Mouse (Mus musculus) forebrain, embryonic 11.5 days (tissue): ENCODE measurements around the gene Bhlhe23. TPM values are rescaled to one million over a fixed set of nuclear protein-coding genes. Genes with fewer than 3 reads are reported as not detected.

Source experiments
- ATAC-seq: fragments of 200-750 bp; cut with Nextera tagmentation; replicated peaks from 2 replicates; pipeline ENCODE4 v1.8.0; 2017; ENCODE audit warnings: moderate TSS enrichment; ENCODE audit not compliant: low FRiP score
- DNase-seq: peaks from one replicate; pipeline ENCODE4 v3.0.0-alpha.2; 2017; ENCODE audit warnings: low spot score
- H3K27ac ChIP-seq: fragments of 300-500 bp; sonication (generic); 2 replicates; pipeline ENCODE4 v1.5.1; 2014; ENCODE audit warnings: low read depth, low read length
- H3K27me3 ChIP-seq: fragments of 300-500 bp; sonication (generic); 2 replicates; pipeline ENCODE4 v1.6.1; 2014; ENCODE audit warnings: mild to moderate bottlenecking, low read length, mixed read lengths; ENCODE audit not compliant: control insufficient read depth, insufficient read depth
- H3K36me3 ChIP-seq: fragments of 300-500 bp; sonication (generic); 2 replicates; pipeline ENCODE4 v1.6.1; 2014; ENCODE audit warnings: mild to moderate bottlenecking, low read length, moderate library complexity, mixed read lengths; ENCODE audit not compliant: control insufficient read depth, insufficient read depth
- H3K4me1 ChIP-seq: fragments of 300-500 bp; sonication (generic); replicated peaks from 2 replicates; pipeline ENCODE4 v1.6.1; 2014; ENCODE audit warnings: low read length, mixed read lengths; ENCODE audit not compliant: control insufficient read depth, insufficient read depth
- H3K4me2 ChIP-seq: fragments of 300-500 bp; sonication (generic); 2 replicates; pipeline ENCODE4 v1.6.1; 2014; ENCODE audit warnings: low read depth, mild to moderate bottlenecking, low read length, moderate library complexity, mixed read lengths; ENCODE audit not compliant: severe bottlenecking
- H3K4me3 ChIP-seq: fragments of 300-500 bp; sonication (generic); 2 replicates; pipeline ENCODE4 v1.5.1; 2014; ENCODE audit warnings: low read depth, low read length
- H3K9ac ChIP-seq: fragments of 300-500 bp; sonication (generic); 2 replicates; pipeline ENCODE4 v1.6.1; 2014; ENCODE audit warnings: low read length
- H3K9me3 ChIP-seq: fragments of 300-500 bp; sonication (generic); 2 replicates; pipeline ENCODE4 v1.6.1; 2016; ENCODE audit warnings: low read length, mixed read lengths; ENCODE audit not compliant: control insufficient read depth
- WGBS: fragments of 180-500 bp; shearing (Covaris S2); extraction: QIAGEN DNeasy Blood & Tissue Kit; methylation state at CpG from one replicate; pipeline ENCODE4 v1.1.7; 2014; 5-methylcytosine and 5-hydroxymethylcytosine counted together
- polyA plus RNA-seq: library from polyadenylated mRNA; unstranded; fragments of >200 nt; fragmentation: Nextera tagmentation; extraction: Ambion mirVana; gene quantifications from 2 replicates; pipeline ENCODE4 v1.2.1, GENCODE M21; 2014

Bhlhe23 gene
- polyA plus RNA-seq, 1 experiment from 2014 or later: 0.87 TPM

DNA sequence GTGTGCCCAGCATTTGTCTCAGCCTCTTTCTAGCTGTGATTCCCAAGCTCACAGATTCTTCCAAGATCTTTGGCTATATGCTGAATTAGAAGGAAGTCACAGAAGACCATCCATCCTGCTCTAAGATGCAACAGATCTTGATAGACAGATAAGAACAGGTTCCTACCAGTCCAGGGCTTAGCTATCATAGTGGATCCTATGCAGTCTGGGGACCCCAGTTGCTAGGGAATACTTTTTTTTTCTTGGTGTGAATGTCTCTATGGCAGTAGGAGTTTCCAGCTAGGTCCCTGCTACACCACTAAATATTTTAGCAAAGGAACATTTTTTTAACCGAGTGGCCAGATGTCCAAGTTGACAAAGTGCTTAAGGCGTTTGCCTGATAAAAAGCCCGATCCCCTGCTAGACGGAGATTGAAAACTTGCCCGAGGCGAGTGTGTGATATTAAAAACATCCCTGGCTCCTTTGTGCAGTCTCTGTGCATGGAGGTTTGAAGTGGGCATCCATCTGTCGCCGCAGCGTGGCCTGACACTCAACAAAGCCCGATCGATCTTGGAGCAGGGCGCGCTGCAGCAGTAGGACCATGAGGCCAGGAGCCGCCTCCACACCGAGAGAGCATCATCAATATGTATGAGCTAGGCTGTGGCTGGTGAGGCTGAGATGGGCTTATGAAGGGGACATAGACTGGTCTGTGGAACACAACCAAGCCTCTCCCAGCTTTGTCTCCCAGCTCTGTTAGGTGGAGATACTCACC, 18.0 kb downstream of the Bhlhe23 start:
- 55% methylated on average over 15 of the region's 15 CpGs for WGBS
- DNase-seq (no peak), ATAC-seq (peak; percentile 51; the same call in 1 of the 2 replicates)

DNA sequence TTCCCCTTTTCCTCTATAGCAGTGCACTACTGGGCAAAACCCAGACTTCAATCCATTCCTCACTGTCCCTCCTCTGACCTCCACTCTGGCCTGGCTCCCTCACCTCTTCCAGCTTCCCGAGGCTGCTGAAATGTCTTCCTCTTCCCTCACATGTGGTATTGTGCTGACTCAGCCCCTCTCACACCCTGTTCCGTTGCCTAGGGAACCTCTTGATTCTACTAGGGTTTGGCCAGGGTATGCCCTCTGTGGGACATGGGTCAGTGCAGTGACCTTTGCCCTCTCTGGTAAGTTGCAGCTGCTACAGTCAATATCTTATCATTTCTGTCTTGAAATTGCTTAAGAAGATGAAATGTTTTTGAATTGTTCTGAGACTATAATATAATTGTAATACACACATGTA, 19.9 kb downstream of the Bhlhe23 start:
- DNase-seq: no peak
- WGBS: 46% methylated on average over 2 of the region's 2 CpGs
- H3K27ac ChIP-seq: no peak overlapping the region

More for the DNA sequence above, 18.0 kb downstream of the Bhlhe23 start:
- H3K4me3 ChIP-seq: no peak overlapping the region
- H3K27me3 ChIP-seq: no peaks in the 10 kb centered on the region
- no peak overlapping the region for H3K9ac ChIP-seq
- no peaks in the 10 kb centered on the region for H3K9me3 ChIP-seq
- no peak overlapping the region for H3K27ac ChIP-seq
- no peaks in the 10 kb centered on the region for H3K36me3 ChIP-seq
- no peak overlapping the region for H3K4me2 ChIP-seq
- no peaks in the 10 kb centered on the region for H3K4me1 ChIP-seq

DNA sequence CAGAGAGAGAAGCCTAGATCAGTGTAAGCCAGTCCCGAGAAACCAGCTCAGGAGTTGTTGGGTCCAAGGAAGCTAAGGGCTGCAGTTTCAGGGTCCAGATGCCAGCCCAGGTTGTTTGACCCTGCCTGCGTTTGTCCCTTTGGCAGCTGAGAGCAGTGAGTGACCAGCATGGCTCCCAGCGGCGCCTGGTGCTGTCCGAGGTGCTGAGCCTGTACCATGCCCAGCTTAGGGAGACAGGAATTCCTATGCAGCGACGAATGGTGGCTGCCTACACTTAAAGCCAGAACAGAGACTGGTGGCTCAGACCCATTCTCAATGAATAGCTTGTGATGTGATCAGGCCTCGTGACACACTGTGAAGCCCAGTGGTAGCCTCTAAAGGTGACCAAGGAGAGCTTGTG, 20.8 kb downstream of the Bhlhe23 start:
- WGBS: 4% methylated on average over 8 of the region's 8 CpGs
- H3K4me3 ChIP-seq: no peak overlapping the region

More for the DNA sequence above, 19.9 kb downstream of the Bhlhe23 start:
- ATAC-seq: no peak
- no peaks in the 10 kb centered on the region for H3K4me1 ChIP-seq
- H3K36me3 ChIP-seq: no peaks in the 10 kb centered on the region
- H3K9me3 ChIP-seq: no peaks in the 10 kb centered on the region
- no peaks in the 10 kb centered on the region for H3K27me3 ChIP-seq
- no peak overlapping the region for H3K4me3 ChIP-seq
- no peak overlapping the region for H3K4me2 ChIP-seq
- H3K9ac ChIP-seq: no peak overlapping the region

GRCm38 (mm10) chr2:180754976-180755688, 21.6 kb downstream of the Bhlhe23 start:
- H3K9ac ChIP-seq: no peak overlapping the region
- DNase-seq (no peak), ATAC-seq (no peak)
- H3K9me3 ChIP-seq: no peaks in the 10 kb centered on the region
- H3K27ac ChIP-seq: no peak overlapping the region
- H3K36me3 ChIP-seq: no peaks in the 10 kb centered on the region
- 72% methylated on average over 5 of the region's 5 CpGs for WGBS
- no peak overlapping the region for H3K4me2 ChIP-seq
- no peaks in the 10 kb centered on the region for H3K27me3 ChIP-seq
- H3K4me3 ChIP-seq: no peak overlapping the region
- H3K4me1 ChIP-seq: no peaks in the 10 kb centered on the region

More for the DNA sequence above, 20.8 kb downstream of the Bhlhe23 start:
- ATAC-seq (no peak), DNase-seq (peak; percentile 84)
- H3K27me3 ChIP-seq: no peaks in the 10 kb centered on the region
- H3K36me3 ChIP-seq: no peaks in the 10 kb centered on the region
- no peaks in the 10 kb centered on the region for H3K9me3 ChIP-seq
- no peak overlapping the region for H3K9ac ChIP-seq
- no peak overlapping the region for H3K4me2 ChIP-seq
- no peaks in the 10 kb centered on the region for H3K4me1 ChIP-seq
- no peak overlapping the region for H3K27ac ChIP-seq

- WGBS: 60% methylated on average over 5 of the region's 5 CpGs
- no peak for DNase-seq
- ATAC-seq: no peak
Observed at GRCm38 (mm10) chr2:180748904-180749303, 27.8 kb downstream of the Bhlhe23 start.

DNA sequence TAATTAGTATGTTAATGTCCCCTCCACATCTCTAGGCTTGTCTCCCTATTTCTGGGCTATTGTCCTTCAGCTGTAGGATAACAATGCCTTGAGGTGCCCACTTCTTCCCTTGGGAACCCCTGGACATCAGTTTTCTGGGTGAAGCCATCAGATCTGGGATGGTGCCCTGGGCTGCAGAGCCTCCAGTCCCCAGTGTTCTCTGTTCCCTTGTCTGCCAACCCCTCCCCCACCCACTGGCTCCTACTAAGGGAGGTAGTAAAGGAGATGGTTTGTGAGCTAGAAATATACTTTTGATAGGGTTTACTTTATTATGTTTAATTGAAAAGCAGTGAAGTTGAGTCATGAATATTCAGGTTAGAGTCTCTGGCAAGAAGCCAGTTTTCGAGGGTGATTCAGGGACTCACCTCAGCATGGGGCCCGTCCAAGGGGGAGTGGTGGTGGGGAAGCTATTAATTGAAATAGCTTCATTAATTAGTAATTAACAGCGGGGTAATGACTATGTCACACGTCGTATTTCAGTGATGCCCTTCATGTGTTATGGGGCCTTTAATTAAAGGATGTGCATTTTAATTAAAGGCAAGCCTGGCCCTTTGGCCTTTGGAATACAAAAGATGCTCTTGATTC, 30.0 kb downstream of the Bhlhe23 start:
- ATAC-seq: no peak
- H3K9me3 ChIP-seq: no peaks in the 10 kb centered on the region
- H3K4me3 ChIP-seq: no peak overlapping the region
- no peaks in the 10 kb centered on the region for H3K36me3 ChIP-seq
- H3K27me3 ChIP-seq: no peaks in the 10 kb centered on the region
- no peak overlapping the region for H3K27ac ChIP-seq
- H3K9ac ChIP-seq: no peak overlapping the region
- H3K4me2 ChIP-seq: no peak overlapping the region
- no peaks in the 10 kb centered on the region for H3K4me1 ChIP-seq
- WGBS: 27% methylated on average over 5 of the region's 5 CpGs
- no peak for DNase-seq

More at GRCm38 (mm10) chr2:180748904-180749303, 27.8 kb downstream of the Bhlhe23 start:
- Histone ChIP-seq H3K27me3 (no peaks in the 10 kb centered on the region), H3K4me1 (no peaks in the 10 kb centered on the region), H3K9ac (no peak overlapping the region), H3K36me3 (no peaks in the 10 kb centered on the region), H3K27ac (no peak overlapping the region), H3K4me3 (no peak overlapping the region), H3K9me3 (no peaks in the 10 kb centered on the region), H3K4me2 (no peak overlapping the region)

DNA sequence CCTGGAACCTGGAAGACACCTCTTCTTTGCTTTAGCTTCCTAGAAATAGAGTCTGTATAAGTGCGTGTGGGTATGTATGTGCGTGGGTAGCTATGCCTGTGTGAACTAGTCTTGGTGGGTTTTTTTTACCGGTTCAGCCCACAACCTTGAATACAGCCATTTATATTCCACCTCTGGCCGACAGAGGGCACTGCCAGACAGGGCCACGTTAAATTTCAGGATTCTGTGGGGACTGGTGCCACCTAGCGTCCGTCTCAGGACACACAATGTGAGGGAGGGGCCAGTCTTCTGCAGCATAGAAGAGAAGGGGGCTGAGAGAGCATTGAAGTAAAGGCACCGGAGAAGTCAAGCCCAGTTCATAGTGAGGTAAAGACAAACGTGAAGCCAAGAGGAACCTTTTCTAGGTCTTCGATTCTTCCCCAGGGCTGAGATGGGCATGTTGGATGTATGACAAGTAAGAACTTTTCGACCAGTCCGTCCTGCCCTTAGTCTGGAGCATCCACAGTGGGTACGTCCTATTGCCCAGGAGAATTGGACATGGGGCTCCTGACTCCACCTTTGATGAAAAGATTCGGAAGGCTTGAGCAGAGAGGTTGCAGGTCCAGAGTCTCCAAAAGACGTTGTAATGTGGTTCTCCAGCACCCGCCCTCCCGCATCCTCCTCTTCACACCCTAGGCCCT, 31.3 kb downstream of the Bhlhe23 start:
- WGBS: 39% methylated on average over 17 of the region's 17 CpGs
- no peaks in the 10 kb centered on the region for H3K36me3 ChIP-seq
- no peaks in the 10 kb centered on the region for H3K27me3 ChIP-seq
- no peaks in the 10 kb centered on the region for H3K9me3 ChIP-seq
- no peak overlapping the region for H3K4me2 ChIP-seq
- peak; percentile 72 for ATAC-seq
- H3K4me3 ChIP-seq: no peak overlapping the region
- H3K27ac ChIP-seq: no peak overlapping the region
- H3K4me1 ChIP-seq: no peaks in the 10 kb centered on the region
- peak; percentile 90 for DNase-seq
- H3K9ac ChIP-seq: no peak overlapping the region

- H3K4me1 ChIP-seq: no peaks in the 10 kb centered on the region
- 90% methylated on average over 2 of the region's 2 CpGs for WGBS
- no peak overlapping the region for H3K4me2 ChIP-seq
- DNase-seq (no peak), ATAC-seq (no peak)
- no peak overlapping the region for H3K9ac ChIP-seq
- no peak overlapping the region for H3K27ac ChIP-seq
- H3K4me3 ChIP-seq: no peak overlapping the region
- no peaks in the 10 kb centered on the region for H3K27me3 ChIP-seq
- H3K36me3 ChIP-seq: no peaks in the 10 kb centered on the region
- no peaks in the 10 kb centered on the region for H3K9me3 ChIP-seq
Observed at GRCm38 (mm10) chr2:180743321-180743720, 33.4 kb downstream of the Bhlhe23 start.
